Mouse (Mus musculus): ENCODE results near the gene Hyou1.

DNA sequence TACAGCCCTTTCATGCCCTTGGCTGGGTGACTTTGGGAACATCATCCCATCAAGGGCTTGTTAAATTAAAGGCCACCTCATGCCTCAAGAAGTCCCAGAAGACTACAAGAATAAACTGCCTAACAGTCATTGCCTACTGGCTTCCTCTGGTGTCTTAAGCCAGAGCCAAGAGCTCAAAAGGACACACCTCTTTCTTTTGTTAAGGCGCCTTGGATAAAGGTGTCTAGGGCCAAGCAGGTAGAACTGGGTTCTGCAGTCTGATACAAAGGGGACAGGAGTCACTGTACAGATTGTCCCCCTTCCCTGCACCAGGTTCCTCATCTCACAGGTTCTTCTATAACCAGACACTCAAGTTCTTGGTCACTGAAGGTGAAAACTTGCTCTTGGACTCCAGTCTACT lies 36.7 kb upstream of the Hyou1 start:
- TF ChIP-seq POLR2A (IDR thresholded peaks at IDR 0.05; ENCODE audit: borderline replicate concordance, extremely low read depth, low read depth, low read length), result no peak
- TF ChIP-seq CTCF (IDR thresholded peaks at IDR 0.05; ENCODE audit: insufficient read depth, low read length), result no peak

Measured in lung, adult 2 months (tissue).